Mouse (Mus musculus) liver, embryonic 14.5 days (tissue): ENCODE data around the gene Lrp3. TPM values are rescaled to one million over a fixed set of nuclear protein-coding genes. Genes with fewer than 3 reads are reported as not detected.

ENCODE experiments used
- ATAC-seq: fragments of 200-750 bp; cut with Nextera tagmentation; 2 replicates; pipeline ENCODE4 v1.8.0; 2017; ENCODE audit warnings: moderate number of reproducible peaks, mild to moderate bottlenecking, moderate library complexity; ENCODE audit not compliant: insufficient read depth
- DNase-seq, 3 experiments: peaks; one replicate each; pipeline ENCODE4 v3.0.0-alpha.2; 2012 to 2013; ENCODE audit warnings: low read depth in 3 of 3, low spot score in 3 of 3
- H3K27ac ChIP-seq: fragments of 300-500 bp; sonication (generic); 2 replicates; pipeline ENCODE4 v1.5.1; 2014; ENCODE audit warnings: moderate library complexity, mild to moderate bottlenecking, control low read depth, inconsistent platforms
- H3K27me3 ChIP-seq: fragments of 300-500 bp; sonication (generic); 2 replicates; pipeline ENCODE4 v1.6.1; 2014; ENCODE audit warnings: mild to moderate bottlenecking, low read length, moderate library complexity; ENCODE audit not compliant: control insufficient read depth, insufficient read depth
- H3K36me3 ChIP-seq: fragments of 300-500 bp; sonication (generic); replicated peaks from 2 replicates; pipeline ENCODE4 v1.6.1; 2014; ENCODE audit warnings: low read depth; ENCODE audit not compliant: control insufficient read depth, insufficient read depth
- H3K4me1 ChIP-seq, 2 experiments: fragments of 200-500 bp in 1 of 2; fragments of 300-500 bp in 1 of 2; sonication (generic) in 1 of 2; replicated peaks; 2 replicates each; pipeline ENCODE4 v1.6.1; 2012 to 2014; ENCODE audit warnings: antibody characterized with exemption in 1 of 2, inconsistent platforms in 1 of 2, low read length in 1 of 2; ENCODE audit not compliant: control insufficient read depth in 2 of 2, insufficient read depth in 2 of 2
- H3K4me2 ChIP-seq: fragments of 300-500 bp; sonication (generic); 2 replicates; pipeline ENCODE4 v1.6.1; 2014; ENCODE audit warnings: low read depth, mild to moderate bottlenecking, control low read depth, moderate library complexity
- H3K4me3 ChIP-seq, 2 experiments: fragments of 200-500 bp in 1 of 2; fragments of 300-500 bp in 1 of 2; sonication (generic) in 1 of 2; 2 replicates each; pipeline ENCODE4 v1.5.1; 2012 to 2014; ENCODE audit warnings: low read depth in 2 of 2, low read length in 2 of 2, mild to moderate bottlenecking in 2 of 2, control low read depth in 1 of 2, inconsistent platforms in 1 of 2, moderate library complexity in 1 of 2; ENCODE audit not compliant: insufficient read depth in 1 of 2
- H3K9ac ChIP-seq: fragments of 300-500 bp; sonication (generic); replicated peaks from 2 replicates; pipeline ENCODE4 v1.6.1; 2014; ENCODE audit warnings: mild to moderate bottlenecking, control low read depth, moderate library complexity
- H3K9me3 ChIP-seq: fragments of 300-500 bp; sonication (generic); 2 replicates; pipeline ENCODE4 v1.6.1; 2016; ENCODE audit warnings: low read length, mixed read lengths; ENCODE audit not compliant: control insufficient read depth
- CTCF ChIP-seq: IDR thresholded peaks from 2 replicates; pipeline ENCODE4 v1.5.1; 2016; ENCODE audit warnings: antibody characterized with exemption, low read depth, control low read depth
- EP300 ChIP-seq: IDR thresholded peaks from 2 replicates; pipeline ENCODE4 v1.6.1; 2016; ENCODE audit warnings: antibody characterized with exemption, low read depth
- WGBS: fragments of 180-500 bp; shearing (Covaris S2); extraction: QIAGEN DNeasy Blood & Tissue Kit; methylation state at CpG from one replicate; pipeline ENCODE4 v1.1.7; 2014; ENCODE audit not compliant: insufficient replicate concordance; 5-methylcytosine and 5-hydroxymethylcytosine counted together
- polyA plus RNA-seq, 2 experiments: library from polyadenylated mRNA; depleted of rRNA in 1 of 2; stranded (reverse) in 1 of 2; unstranded in 1 of 2; fragments of >200 nt; fragmentation: Nextera tagmentation in 1 of 2; extraction: Ambion mirVana in 1 of 2; gene quantifications; 2 replicates each; pipeline versions ENCODE4 v1.2.1 to v1.2.3; 2012 to 2014

The Lrp3 gene
- polyA plus RNA-seq, 2 experiments, result 0.37 to 0.66 TPM

DNA sequence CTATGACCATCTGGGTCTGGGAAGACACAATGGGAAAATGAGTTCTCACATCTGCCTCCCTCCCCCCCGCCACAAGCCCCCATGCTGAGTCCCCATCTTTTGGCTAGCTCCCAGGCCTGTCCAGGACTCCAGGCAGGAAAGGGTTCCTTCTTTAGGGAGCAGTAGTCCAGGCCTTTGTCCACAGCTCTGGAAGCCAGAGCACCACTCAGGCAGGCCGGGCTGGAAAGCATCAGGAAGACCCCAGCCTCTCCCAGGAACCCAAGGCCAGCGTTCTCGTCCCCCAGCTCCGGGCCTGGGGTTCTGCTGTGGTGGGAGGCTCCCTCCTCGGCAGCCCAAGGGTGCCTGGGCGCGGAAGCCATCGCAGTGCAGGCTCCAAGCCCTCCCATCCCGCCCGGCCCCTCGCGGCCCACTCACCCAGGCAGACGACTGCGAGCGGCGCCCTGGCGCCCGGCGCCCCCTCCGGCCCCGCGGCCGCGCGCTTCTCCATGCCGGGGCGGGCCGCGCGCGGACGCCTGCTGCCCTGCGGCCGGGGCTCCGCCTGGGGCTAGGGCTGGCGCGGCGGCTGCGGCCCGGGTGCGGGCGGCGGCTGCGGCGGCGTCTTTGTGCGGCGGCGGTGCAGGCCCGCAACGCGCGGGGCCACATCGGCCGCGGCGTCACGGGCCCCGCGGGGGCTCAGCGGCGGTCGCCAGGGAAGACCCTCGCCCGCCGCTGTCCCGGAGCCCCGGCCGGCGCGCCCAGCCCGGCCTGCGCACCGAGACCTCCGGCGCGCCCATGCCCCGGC, 666 bp downstream of the Lrp3 start:
- Histone ChIP-seq H3K36me3 (no peaks in the 10 kb centered on the region), H3K9me3 (no peaks in the 10 kb centered on the region), H3K4me1 (peaks cover 0 to 2% of the 10 kb centered on the region in 2 experiments; a peak in 2 of 4 replicates), H3K27me3 (peaks cover 28% of the 10 kb centered on the region), H3K27ac (no peak overlapping the region), H3K4me2 (peak overlapping the region; percentile 53), H3K4me3 (peak overlapping the region; percentile 45 to 47), H3K9ac (no peak overlapping the region)
- ATAC-seq (peak; percentile 18; the same call in 1 of the 2 replicates), DNase-seq (no peak)
- WGBS, result 1% methylated on average over 35 of the region's 79 CpGs
- TF ChIP-seq EP300 (no peak), CTCF (no peak)

DNA sequence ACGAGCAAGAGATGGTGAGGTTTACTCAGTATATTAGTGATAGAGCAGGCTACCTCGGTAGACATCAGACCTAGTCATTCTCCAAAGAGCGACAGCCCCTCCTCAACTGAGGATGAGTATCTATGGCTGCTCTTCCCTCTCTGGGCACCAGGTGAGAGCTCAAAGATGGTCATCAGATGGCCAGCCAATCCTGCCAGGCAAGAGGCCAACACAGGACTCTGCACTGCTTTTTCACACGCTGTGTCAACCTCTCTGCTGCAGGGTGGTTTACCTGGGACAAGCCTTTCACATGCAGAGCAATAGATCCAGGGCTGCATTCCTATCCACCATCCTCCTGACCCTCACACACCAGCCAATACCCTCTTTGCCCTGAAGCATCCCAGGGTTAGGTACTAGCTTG, 3.5 kb downstream of the Lrp3 start:
- Histone ChIP-seq H3K9me3 (no peaks in the 10 kb centered on the region), H3K9ac (no peak overlapping the region), H3K27me3 (peaks cover 28% of the 10 kb centered on the region), H3K27ac (no peak overlapping the region), H3K4me3 (no peak overlapping the region), H3K4me1 (peaks cover 0 to 2% of the 10 kb centered on the region in 2 experiments; a peak in 2 of 4 replicates), H3K36me3 (no peaks in the 10 kb centered on the region), H3K4me2 (no peak overlapping the region)
- no peak for DNase-seq
- WGBS, result 64% methylated on average over 4 of the region's 4 CpGs
- no peak for ATAC-seq
- TF ChIP-seq EP300 (no peak), CTCF (no peak)

DNA sequence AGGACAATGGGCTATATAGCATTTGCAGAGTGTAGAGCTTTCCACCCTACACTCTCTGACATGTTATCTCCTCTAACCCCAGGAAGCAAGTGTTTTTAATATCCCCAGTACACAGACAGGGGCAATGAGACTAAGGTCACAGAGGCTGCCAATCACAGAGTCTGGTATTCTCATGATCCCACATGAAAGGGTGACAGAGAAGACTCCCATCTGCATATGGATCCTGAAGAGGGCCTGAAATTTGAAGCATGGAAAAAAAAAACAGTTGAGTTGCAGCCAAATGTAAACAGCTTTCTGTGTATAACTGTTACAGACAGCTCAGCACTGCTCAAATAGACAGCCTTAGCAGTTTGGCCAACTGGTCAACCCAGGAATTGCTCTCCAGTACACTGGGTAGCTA, 15.5 kb downstream of the Lrp3 start:
- TF ChIP-seq EP300 (no peak), CTCF (no peak)
- Histone ChIP-seq H3K4me3 (no peak overlapping the region), H3K27ac (no peak overlapping the region), H3K36me3 (no peaks in the 10 kb centered on the region), H3K4me1 (no peaks in the 10 kb centered on the region), H3K27me3 (no peaks in the 10 kb centered on the region), H3K4me2 (no peak overlapping the region), H3K9ac (no peak overlapping the region), H3K9me3 (no peaks in the 10 kb centered on the region)
- no peak for ATAC-seq
- DNase-seq, result no peak

DNA sequence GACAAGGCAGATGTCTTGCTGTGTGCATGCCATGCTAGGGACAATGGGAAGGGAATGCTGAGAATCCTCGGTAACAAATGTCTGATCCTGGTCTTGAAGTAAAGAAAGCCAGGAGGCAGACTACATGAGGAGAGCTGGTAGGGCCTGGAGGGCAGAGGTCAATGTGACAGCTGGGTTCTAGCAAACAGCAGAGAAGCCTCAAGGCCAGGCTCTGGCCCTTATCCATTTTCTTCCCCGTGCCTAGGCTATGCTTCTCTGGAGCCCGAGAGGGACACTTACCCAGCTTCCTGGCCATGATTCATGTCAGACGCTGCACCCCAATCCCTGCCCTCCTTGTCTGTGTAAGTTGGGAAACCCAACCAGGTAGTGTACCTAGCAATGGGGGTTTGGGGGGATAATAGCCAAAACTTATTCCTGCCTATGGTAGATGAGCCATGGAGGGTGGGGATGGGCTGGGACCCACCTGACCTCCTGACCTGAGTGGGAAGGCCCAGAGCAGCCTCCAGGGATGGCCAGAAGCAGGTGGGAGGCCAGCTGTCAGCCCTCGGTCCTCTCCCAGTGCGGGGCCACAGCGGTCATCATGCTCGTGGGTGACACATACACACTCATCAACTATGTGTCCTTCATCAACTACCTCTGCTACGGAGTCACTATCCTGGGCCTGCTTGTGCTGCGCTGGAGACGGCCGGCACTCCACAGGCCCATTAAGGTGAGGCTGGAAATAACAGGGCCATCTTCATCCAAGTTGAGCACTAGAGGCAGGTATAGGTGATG, 16.1 kb downstream of the Lrp3 start:
- Histone ChIP-seq H3K27ac (no peak overlapping the region), H3K27me3 (no peaks in the 10 kb centered on the region), H3K4me2 (no peak overlapping the region), H3K9ac (no peak overlapping the region), H3K36me3 (no peaks in the 10 kb centered on the region), H3K9me3 (no peaks in the 10 kb centered on the region), H3K4me1 (no peaks in the 10 kb centered on the region), H3K4me3 (no peak overlapping the region)
- DNase-seq (no peak), ATAC-seq (no peak)
- WGBS, result 70% methylated on average over 12 of the region's 12 CpGs
- TF ChIP-seq EP300 (no peak), CTCF (no peak)

DNA sequence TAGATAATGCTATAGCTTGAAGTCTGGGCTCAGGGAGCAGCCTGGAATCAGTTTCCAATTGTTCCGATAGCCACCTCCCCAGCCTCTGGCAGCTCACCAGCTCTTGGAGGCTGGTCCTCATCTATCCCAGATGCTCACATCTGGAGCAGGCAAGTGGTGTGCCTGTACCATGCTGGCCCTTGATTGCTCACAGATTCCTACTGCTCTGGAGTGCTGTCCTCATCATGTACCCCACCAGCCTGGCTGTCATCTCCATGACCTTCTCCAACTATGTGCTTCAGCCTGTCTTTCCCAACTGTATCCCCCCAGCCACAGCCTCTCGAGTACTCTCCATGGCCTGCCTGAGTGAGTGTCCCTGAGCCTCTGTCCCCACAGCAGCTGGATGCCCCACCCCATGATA, 18.3 kb downstream of the Lrp3 start:
- no peak for TF ChIP-seq CTCF
- TF ChIP-seq EP300, result no peak
- ATAC-seq, result no peak
- 50% methylated on average over 2 of the region's 2 CpGs for WGBS
- Histone ChIP-seq H3K4me1 (no peaks in the 10 kb centered on the region), H3K9ac (no peak overlapping the region), H3K36me3 (no peaks in the 10 kb centered on the region), H3K4me3 (no peak overlapping the region), H3K4me2 (no peak overlapping the region), H3K27me3 (no peaks in the 10 kb centered on the region), H3K27ac (no peak overlapping the region), H3K9me3 (no peaks in the 10 kb centered on the region)
- no peak for DNase-seq
